Mouse (Mus musculus) ES-Bruce4 (cell line): ENCODE measurements around the gene Cldn6.
A peak's percentile ranks its signal among the peaks of the same experiment; 100 is the strongest.

Experiments
- CTCF ChIP-seq: IDR thresholded peaks from one replicate; pipeline ENCODE4 v1.8.1; 2011; ENCODE audit warnings: low read depth, low read length
- EP300 ChIP-seq: IDR thresholded peaks from 2 replicates; pipeline ENCODE4 v1.6.1; 2011; ENCODE audit warnings: low read depth, low read length; ENCODE audit not compliant: insufficient read depth
- POLR2A ChIP-seq: IDR thresholded peaks from one replicate; pipeline ENCODE4 v1.8.1; 2011; ENCODE audit warnings: low read length; ENCODE audit not compliant: insufficient read depth

GRCm38 (mm10) chr17:23660117-23660875 is 18.8 kb upstream of the Cldn6 start, which contains the start of gene Bicdl2:
- TF ChIP-seq CTCF (peak; percentile 89), POLR2A (no peak), EP300 (0 out of 2 replicates have a peak, but pooled peaks have one; percentile 16)
